Mouse (Mus musculus): ENCODE measurements around the gene Adamts9. TPM values are rescaled to one million over a fixed set of nuclear protein-coding genes. Genes with fewer than 3 reads are reported as not detected.
A peak's percentile ranks its signal among the peaks of the same experiment; 100 is the strongest.

The Adamts9 gene
- total RNA-seq, 2 experiments from 2014 or later = 44.9 to 47.4 TPM

DNA sequence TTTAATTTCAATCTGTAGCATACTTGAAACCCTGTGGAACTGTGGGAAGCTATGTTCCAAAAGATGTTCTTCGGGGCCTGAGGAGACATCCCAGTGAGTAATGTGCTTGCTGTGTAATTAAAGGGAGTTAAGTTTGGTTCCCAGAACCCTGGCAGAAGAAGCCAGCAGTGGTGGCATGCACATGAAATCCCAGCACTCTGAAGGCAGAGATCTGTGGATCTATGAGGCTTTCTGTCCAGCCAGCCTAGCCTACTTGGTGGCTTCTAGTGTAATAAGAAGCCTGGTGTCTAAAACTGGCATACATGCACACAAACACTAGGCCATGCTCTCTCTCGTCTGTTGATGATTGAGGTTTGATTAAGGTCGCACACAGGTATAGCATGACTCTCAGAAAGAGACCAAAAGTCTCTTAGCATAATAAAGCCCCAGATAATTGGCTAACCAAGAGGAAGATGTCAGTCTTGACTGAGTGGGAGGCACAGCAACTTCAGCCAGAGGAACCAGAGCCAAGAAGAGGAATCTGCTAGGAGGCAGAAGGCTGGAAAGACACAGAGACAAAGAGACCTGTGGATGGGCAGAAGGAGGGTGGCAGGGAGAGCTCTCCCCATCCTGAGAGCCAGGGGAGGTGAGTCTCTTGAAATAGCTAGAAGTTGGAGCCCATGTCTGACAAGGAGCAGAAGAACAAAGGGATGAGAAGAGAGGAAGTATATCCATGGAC, 138.9 kb downstream of the Adamts9 start:
- no peak for DNase-seq

DNA sequence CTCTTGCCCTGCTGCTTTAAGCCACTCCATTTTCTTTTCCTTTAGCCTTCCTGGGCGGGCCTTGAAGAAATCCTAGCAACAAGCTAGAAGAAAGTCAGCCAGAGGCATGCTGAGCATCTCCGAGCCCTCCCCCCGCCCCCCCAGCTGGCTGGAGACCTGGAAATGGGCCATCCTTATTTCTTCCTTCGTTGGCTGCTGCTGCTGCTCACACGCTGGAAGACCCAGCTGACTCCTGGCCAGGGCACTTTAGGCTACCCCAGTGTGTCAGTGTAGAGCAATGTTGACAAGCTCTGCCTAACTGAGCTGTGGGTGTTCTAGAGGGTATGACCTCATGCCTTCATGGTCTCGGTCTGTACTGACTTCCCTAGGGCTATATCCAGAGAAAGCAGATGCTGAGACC, 140.1 kb downstream of the Adamts9 start:
- no peak for DNase-seq

DNA sequence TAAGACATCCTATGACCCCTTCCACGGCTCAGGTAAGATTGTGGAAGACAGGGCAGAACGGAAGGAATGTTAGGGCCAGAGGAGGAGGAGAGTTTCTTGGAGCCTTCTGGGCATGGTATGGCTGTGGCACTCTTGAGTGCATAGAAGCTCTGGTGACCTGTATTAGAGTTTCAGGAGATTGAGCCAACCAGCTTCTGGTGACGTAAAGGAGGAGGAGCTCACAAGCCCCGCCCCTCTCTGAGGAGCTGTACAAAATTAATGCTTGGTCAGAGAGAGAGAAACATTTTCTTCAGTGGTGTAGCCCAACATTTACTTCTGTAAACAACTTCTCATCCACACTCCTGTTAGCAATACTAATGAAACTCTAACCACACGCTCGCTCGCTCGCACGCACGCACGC, 140.9 kb downstream of the Adamts9 start:
- DNase-seq = no peak

DNA sequence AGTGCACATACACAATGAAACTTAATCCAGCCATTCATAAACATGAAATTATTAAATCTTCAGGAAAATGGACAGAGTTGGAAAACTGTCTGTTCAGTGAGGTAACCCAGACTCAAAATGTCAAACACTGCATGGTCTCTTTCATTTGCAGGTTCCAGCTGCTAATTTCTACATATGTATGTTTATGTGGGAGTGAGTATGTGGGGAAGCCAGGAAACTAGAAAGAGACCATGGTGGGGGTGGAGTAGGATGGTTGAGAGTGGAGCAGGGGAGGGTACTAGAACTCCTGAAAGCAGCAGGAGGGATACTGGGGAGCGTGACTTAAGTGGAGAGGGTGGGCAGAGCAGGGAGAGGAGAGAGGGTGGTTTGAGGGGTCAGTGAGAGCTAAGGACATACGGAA, 141.8 kb downstream of the Adamts9 start:
- no peak for DNase-seq

DNA sequence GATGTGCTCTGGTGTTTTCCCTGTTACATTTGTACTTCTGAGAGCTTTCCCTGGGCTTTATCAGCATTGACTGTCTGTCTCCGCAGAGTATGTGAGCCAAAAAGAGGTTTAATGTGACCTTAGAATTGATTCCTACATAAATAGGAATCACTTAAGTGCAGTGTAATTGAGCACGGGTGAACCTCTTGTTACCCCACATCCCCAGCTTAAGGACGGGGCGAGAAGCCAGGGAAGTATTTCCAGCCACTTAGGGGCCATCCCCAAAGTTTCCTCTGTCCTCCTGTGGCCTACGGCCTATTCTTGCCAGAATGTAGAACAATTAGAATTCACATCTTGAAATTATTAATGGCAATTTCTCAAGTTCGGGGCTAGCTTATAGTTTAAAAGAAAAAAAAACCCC, 149.5 kb downstream of the Adamts9 start:
- DNase-seq = no peak

DNA sequence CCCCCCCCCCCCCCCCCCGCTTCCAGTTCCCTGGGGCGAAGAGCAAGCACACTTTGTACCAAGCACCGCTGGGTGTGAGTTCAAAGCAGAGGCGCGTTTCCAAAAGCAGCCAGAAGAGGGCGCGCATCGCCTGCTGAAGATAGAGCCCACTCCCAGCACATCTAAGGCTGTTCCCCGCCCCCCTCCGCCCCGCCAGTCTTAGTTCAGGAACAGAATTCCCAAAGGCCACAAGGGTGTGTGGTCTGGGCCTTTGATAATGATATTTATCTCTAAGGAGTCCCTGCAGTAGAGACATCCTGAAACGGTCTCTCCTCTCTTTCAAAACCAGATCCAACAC, 155.9 kb downstream of the Adamts9 start:
- peak; percentile 96 for DNase-seq

DNA sequence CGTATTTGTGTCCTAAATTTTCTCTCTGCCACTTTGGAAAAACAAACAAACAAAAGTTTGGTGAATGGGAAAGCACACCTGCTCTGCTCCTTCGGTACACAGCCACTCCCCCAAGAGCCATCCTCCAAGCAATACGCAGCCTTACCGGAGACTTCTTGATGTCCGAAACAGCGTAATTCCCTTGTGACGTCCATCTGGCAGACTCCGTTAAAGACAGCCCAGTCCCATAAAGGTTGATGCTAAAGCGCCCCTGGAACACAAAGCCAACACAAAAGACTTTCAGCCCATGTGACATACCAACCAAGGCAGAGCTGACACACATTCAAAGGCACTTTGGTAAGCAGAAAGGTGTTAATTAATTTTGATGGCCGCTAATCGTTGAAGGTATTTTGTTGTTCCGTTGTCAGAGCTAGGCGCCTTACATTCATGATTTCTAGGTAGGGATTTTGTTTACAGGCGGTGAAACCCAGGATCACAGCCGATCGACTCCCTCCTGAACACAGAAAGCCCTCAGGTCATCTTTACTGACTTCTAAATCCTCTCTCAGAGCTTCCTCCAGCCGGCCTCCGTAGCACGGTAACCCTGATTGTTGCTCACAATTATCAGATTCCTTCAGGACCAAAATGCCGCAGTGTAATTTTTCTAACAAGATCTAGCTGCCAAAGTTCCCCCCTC, 156.5 kb downstream of the Adamts9 start:
- DNase-seq = no peak

DNA sequence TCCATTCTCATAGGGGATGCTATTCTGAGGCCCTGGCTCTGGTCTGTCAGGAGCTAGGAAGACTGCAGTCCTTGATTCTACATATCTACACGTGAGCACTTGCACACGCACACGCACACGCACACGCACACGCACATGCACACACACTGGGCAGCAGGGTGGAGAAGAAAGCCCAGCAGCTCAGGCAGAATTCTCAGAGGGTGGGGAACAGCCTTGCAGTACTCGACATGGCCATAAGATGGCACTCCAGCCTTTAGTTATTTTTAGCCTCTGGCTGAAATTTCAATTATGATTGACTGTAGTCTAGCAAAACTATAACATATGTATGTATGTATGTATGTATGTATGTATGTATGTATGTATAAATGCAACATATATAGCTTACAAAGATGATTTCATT, 158.5 kb downstream of the Adamts9 start:
- DNase-seq = peak; percentile 74

DNA sequence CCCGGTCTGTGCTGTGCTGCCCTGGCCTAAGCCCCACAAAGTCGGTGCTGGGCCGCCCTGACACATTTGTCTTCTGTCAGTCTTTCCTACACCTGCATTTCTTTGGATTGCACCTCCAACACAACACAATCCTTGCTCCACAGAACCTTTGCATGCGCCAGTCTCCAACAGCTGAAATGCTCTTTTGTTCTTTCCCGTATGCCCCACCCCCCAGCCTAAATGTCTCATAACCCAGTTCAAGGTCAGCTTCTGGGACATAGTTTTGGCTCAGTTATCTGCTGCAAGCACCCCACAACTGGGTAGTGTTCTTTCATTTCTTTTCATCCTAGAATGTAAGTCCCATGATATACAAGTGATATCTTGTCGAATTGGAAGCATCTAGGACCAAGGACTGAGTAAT, 161.8 kb downstream of the Adamts9 start:
- DNase-seq = peak; percentile 37

DNA sequence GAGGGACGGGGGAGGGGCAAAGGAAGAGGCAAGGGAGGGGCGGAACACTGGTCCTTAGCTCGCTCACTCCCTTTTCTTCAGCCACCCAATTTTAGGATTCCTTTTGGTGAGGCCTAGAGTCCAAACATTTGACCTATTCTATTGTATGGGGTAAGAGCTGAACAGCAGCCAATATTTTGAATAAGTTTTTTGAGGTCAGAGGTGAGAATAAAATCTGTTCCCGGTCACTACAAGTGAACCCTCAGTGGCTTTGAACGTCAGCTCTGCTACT, 163.4 kb downstream of the Adamts9 start:
- no peak for DNase-seq

DNA sequence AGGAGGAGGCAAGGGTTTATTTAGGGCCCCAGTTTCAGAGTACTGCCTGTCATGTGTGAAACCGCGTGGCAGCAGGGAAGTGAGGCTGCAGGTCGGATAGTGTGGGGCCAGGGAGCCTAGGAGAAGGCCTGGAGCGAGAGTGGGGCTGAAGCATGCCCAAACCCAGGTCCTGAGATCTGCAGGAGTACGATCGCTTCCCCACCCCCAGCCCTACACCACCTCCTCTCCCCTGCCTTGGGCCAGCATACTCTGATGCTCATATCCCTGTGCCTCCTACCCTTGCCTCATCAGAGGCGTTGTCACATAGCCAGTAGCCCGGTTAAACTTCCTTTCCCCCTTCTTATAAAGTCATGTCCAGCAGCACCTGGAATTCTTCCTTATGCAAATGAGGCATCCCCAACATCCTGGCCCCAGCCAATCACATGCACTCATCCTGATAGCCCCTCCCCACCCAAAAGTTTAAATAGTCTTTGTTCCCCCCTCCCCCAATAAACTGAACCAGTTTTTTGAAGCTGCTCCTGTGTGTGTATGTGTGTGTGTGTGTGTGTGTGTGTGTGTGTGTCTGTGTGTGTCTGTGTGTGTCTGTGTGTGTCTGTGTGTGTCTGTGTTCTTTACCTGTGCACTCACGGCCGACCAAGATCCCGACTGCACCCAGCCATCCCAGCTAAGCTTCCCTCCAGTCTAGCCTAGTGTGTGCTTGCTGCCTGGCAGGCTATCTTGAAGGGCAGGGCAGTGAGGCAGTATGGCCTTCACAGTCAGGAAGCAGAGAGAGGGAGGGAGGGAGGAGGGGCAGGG, 164.0 kb downstream of the Adamts9 start:
- peak; percentile 62 for DNase-seq

DNA sequence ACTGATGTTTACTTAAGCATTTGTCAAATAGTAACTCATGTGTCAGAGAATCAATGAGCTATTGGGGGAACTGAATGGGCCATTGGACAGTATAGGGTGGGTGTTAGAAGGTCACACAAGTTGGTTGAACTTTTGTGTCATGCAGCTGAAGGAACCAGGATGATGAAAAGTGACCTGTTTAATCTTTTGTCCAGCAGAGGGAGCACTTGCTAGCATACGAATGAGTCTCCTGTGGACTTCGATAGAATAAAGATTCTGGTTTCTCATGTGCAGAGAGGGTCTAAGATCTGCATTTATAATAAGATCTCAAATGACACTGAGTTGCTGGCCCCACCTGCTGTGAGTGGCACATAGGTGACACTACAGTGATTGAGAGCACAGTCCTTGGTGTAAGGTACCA, 166.9 kb downstream of the Adamts9 start:
- peak; percentile 44 for DNase-seq

DNA sequence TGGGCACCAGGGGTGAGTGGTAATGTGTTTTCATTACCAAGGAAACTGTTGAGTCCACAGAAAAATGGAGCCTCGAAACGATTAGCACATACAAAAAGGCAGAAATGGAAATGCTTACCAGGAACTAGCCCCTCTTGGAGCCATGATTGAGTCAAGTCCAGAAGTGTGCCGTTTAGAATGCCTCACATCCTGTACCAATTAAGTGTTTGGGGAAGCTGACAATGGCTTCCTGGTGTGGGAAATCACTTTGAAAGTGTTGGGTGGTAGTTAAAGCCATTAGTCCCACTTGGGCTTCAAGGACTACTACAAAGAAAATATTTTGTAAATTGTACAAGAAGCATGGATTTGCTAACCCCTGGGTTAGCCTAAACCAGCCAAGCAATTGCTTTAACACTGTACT, 180.9 kb downstream of the Adamts9 start:
- DNase-seq = no peak

DNA sequence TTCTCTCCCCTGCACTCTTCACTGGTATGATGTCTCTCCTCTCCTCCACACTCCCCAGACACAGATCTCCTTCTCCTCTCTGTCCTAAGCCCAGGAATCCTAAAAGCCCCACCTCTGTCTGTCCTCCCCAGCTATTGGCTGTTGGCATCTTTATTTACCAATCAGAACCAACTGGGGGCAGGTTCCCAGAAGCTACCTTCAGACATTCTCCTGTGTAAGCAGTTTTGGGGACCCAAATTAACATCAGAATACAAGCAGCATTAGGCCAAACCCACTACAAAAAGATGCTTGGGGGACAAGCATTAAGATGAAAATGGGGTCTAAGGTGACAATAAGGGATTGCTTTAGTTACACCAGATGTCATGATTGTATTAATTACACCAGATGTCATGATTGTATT, 183.7 kb downstream of the Adamts9 start:
- DNase-seq = no peak

DNA sequence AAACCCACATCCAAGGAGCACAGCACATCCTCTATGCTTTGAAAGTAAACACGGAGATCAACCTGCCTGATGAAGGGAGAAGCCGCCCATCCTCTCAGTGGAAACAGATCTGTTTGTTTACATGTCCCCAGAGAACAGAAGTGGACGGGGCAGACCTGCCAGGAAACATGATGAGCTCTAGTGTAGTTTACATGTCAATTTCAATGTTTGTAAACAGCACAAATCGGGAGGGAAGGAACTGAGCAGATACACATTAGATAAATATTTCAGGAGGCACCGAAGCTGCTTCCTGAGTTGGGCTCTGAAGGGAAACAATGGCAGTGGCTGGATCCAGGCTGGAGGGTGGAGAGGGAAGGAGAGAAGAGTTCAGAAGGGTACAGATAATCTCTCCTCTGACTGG, 187.5 kb downstream of the Adamts9 start:
- DNase-seq = no peak

DNA sequence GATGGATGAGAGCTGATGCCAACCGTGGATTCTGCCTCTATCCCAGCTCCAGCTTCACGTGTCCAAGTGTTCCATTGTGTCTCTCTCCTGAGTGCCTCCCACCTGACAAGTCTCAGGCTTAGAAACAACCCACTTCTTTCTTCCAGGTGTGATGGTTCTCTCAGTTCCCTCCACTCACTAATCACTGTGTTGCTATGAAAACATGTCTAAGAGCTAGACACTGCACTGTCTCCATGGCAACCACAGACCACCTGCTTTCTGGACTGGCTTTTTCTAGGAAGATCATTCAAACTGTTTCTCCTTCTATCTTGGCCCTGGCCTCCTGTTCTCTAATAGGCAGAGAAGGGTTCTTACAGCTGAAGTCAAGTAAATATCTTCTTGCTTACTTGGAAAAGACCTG, 190.6 kb downstream of the Adamts9 start:
- DNase-seq = no peak

DNA sequence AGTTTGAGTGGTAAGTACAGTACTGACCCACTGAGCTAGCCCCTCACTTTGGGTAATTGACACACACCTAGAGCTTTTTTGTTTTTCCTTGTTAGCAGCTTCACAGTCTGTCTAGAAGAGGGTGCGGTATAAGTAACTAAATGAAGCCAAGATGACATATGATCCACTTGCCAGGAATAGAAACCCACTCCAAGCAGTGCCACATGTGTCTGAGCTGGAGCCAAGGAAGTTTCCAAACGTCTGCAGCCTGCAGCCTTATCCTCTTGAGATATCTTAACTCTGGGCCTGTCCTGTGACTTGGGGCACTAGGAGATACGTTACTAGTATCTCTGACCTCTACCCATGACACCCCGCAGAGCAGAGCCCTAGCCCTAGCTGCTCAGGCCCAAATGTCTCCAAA, 193.9 kb downstream of the Adamts9 start:
- peak; percentile 32 for DNase-seq

DNA sequence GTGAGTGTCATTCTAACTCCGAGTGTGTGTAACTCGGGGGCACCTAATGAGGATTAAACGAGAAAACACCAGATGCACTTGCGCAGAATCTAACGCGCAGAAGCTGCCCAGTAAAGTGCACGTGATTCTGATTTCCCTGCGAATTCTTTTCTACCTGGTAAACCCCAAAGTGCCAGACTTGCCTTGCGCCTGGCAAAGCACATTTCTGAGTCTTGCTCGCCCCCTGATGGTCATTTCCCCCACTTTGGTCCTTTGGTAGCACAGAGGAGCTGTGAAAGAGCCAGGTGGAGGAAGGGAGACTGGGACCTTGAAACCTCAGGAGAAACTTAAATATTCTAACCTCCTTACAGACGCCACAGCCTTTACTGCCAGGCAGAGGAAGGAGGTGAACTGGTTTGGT, 199.7 kb downstream of the Adamts9 start:
- DNase-seq = peak; percentile 81

DNA sequence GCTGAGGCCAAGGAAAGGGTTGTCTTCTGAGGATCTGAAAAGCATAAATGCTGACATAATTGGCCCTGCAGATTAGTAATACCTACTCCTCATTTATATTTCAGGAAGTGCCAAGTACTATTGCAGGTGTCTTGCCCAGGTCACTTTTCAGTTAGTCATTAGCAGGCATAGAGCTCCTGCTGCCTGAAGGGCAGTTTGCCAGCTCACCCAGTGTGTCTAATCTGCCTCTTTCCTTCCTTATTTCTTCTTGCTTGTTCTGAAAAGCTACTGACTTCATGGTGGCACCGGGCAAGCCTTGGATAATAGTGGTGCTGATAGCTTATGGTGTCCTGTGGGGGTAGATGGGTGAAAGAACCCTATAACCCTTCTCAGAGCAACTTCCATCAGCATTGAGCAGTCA, 206.2 kb downstream of the Adamts9 start:
- no peak for DNase-seq

DNA sequence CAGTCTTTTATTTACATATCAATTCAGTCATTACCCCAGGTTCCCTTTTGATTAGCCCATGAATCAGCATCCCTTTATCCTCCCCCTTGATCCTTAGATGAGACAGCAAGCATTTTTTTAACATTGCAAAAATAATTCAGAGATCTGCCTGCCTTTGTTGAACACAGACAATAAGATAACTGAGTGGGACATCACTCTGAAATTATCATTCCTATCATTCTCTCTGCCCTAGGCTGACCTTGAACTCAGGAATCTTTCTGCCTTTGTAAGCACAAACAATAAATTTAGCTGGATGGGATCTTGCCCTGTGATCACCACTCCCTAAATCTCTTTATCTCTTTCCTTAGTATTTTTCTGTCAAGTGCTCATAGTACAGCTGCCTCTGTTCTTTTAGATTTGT, 209.6 kb downstream of the Adamts9 start:
- no peak for DNase-seq

DNA sequence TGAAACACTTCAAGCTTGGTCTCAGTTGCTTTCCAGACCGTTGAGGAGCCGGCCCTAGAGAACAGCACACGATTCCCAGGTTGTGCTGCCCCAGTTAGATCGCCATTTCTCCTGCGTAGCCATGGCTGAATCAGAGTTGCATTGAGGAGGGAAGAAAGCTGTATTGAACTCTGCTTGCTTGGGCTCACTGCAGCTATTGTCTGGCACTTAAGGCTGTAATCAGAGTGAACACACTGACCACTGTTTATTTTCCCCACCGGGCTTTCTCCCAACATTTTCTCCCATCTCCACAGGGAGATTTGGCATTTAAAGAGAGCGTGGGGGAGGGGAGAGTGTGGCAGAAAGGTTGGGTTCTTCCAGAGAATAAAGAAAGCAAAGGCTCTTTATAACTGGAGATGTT, 214.8 kb downstream of the Adamts9 start:
- no peak for DNase-seq

DNA sequence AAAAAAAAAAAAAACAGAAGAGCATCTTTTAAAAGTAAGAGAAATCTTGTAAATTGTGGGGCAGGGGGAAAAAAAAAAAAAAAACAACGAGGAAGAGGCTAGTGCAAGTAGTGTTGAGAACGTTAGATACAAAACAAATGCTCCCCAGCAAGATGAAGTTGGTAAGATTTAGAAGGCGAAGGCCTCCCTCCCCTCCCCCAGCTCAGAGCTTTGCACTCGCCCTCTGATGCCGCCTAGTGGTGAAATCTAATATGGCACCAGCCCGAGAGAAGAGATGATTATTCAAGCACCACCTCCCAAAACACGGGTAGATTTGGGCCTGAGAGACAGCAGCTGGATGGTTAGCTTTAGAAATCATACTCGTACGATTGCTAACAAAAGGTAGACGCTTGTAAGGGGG, 215.2 kb downstream of the Adamts9 start:
- peak; percentile 93 for DNase-seq

DNA sequence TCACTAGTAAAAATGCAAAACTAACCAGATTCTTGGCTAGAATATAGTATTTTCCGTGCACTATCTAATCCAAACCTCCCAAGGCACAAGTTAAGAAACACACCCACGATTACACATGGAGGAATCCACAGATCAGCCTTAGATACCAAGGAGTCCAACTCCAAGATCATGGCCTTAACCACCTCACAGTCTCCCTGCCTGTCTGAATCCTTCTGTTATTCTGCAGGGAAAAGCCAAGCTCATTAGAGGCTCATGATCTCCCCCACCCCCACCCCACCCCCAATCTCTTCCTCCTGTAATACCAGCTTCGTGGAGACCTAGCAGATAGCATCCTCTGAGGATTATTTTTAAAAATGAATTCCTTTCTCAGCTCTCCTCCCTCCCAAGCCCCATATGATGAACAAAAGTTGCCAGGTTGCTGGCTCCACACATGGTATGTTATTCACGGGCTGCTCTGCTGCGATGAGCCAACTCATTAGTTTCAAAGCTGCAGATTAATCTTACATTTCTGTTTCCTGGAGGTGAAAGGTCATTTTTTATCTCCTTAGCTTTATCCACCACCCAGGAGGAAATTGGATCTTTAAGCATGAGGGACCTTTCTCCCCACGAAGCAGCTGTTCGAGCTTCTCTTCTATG, 215.8 kb downstream of the Adamts9 start:
- DNase-seq = no peak
